Mouse (Mus musculus) right cerebral cortex, postnatal 25 days (tissue): ENCODE data around the gene Vmn1r174.
"Not testable (repeated sequence)": the region's sequence is repeated elsewhere in the genome, so short reads cannot be mapped to it uniquely, and the experiment has no call there.

Experiments
- DNase-seq: peaks from one replicate; pipeline ENCODE4 v3.0.0; 2022

Gene Vmn1r174

DNA sequence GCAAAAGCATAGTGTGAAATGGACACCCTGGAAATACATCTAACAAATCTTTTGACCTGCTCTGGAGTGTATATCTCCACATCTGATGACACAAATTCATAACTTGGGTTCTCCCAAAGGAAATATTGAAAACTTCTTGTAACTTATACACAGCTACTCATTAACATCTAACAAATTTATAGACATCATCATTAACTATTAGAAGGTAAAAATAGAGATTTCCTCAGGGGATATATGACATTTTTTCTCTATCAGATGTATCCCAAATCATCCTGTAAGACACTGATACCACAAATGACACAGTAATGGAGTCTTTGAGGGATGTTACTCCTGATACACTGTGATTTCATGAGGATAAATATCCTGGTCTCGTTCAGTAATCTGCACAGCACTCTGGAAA is at the start of gene Vmn1r174:
Gene Vmn1r174 (plus strand): TSS at position 301 of the 400 bp plus-strand sequence.
- DNase-seq = not testable (repeated sequence)

DNA sequence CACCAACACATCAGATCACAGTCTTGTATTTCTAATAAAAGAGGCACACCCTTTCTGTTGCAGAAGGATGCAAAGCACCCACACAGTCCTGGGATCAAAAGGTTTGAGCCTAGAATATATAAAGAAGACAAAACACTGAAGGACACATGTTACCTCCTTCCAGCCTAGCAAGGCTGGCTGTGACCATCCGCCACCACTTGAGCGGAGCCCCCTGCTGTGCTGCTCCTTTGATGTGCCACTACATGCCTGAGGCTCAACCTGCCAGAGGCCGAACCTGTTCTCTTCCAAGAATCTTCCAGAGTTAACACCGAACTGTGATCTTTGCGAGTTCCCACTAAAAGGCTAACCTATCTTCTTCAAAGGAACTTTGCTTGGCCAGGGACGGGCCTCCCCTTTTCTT is 32.5 kb downstream of the Vmn1r174 start:
- DNase-seq = no peak

DNA sequence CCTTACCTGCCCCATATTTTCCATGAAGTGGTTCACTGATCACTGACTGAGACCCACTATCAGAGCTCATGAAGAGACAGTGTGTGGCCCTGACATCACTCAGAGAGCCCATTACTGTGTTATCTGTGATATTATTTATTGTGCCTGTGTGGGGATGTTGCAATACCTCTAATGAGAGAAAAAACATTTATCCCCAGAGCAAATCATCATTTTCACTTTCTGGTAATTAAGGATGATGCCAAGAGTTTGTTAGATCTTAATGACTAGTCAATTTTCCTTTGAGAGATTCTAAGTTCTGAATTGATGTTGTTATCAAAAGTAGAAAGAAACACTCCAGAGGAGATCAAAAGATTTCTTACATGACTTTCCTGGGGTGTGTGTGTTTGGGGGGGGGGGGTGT is 58.5 kb downstream of the Vmn1r174 start, which contains the start of gene Vmn1r175:
Gene Vmn1r175 (minus strand): TSS at position 101 of the 400 bp plus-strand sequence.
- not testable (repeated sequence) for DNase-seq
